ENCODE assay signal across 8 mouse cellular contexts in the genomic region with DNA sequence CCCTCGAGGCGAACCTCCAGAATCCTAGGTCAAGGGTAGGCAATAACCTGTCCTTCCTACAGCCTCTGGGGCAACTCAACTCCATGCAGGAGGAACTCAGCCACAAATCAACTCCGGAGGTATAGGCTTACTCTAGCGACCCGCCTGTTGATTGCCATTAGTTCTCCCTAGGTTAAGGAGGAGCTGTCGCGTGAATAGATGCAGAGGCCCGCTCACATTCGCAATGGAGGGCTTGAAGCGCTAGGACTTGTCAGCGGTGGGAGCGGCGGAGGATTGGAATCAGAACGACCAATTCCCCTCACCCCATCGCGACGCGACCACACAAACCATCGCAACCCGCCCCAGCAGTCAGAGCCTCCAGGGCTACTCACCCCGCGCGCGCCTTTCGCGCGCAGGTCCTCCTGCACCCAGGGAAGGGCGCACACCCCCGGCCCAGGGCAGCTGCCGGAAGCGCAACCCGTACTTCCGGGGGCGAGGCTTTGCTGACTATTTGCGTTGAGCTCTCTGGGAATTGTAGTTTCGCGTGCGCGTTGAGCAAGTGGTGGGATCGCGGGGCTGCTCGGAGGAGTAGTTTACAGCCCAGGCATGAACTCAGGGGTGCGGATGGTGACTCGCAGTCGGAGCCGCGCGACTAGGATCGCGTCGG. TPM values are rescaled to one million over a fixed set of nuclear protein-coding genes. Genes with fewer than 3 reads are reported as not detected.
DNase-seq lines count a peak whose midpoint lies in the region; ATAC-seq lines count a peak whose summit lies in the region.

A gene (minus strand): TSS at position 464 of the 646 bp plus-strand sequence.
A gene (plus strand): TSS at position 514 of the 646 bp plus-strand sequence.

- DNase-seq in R1 (ENCODE audit: low read depth, low spot score) = peak; percentile 97
- DNase-seq in cerebellum, postnatal 14 days = peak; percentile 81 to 84
- peak; percentile 62 to 75 for DNase-seq in frontal cortex, postnatal 14 days (ENCODE audit: low spot score in 2 of 2)
- peak; percentile 83 to 85 for DNase-seq in layer of hippocampus, postnatal 10 days (ENCODE audit: low spot score in 2 of 2)
- peak; percentile 91 for DNase-seq in lung, postnatal 10 days
- peak; percentile 84 for DNase-seq in ovary, postnatal 36 days (ENCODE audit: low spot score)
- peak; percentile 93 for DNase-seq in thymus, postnatal 14 days

- ATAC-seq in hindbrain, embryonic 12.5 days (ENCODE audit: low FRiP score) = peak; percentile 86

- peak within 1 kb of the TSS; percentile 91 for H3K4me2 ChIP-seq in hindbrain, embryonic 12.5 days (replicated peaks)

- H3K27ac ChIP-seq in hindbrain, embryonic 12.5 days = peak within 1 kb of the TSS; percentile 79

- peak within 1 kb of the TSS; percentile 73 for H3K4me3 ChIP-seq in hindbrain, embryonic 12.5 days

- peaks cover 15% of the 10 kb centered on the region for H3K4me1 ChIP-seq in hindbrain, embryonic 12.5 days

- WGBS in hindbrain, embryonic 12.5 days = 1% methylated on average over 51 of the region's 51 CpGs

- no peaks in the 10 kb centered on the region for H3K27me3 ChIP-seq in hindbrain, embryonic 12.5 days

- peak within 1 kb of the TSS; percentile 79 for H3K9ac ChIP-seq in hindbrain, embryonic 12.5 days

- H3K36me3 ChIP-seq in hindbrain, embryonic 12.5 days = peaks cover 32% of the 10 kb centered on the region

- H3K9me3 ChIP-seq in hindbrain, embryonic 12.5 days (replicated peaks) = no peaks in the 10 kb centered on the region

RNA-seq across cellular contexts. Expression of the first gene that starts in this region (rescaled TPM):
- polyA plus RNA-seq in hindbrain, embryonic 12.5 days (2016; fragmentation: Nextera tagmentation; extraction: Ambion mirVana) = 85.5 and 86.2 TPM in 2 replicates
- 100 to 1,000 TPM; 171 to 176 TPM for total RNA-seq in layer of hippocampus, postnatal 10 days (2021)

RNA-seq across cellular contexts. Expression of the second gene that starts in this region (rescaled TPM):
- 14.4 and 15.7 TPM in 2 replicates for polyA plus RNA-seq in hindbrain, embryonic 12.5 days (2016; fragmentation: Nextera tagmentation; extraction: Ambion mirVana)
- total RNA-seq in layer of hippocampus, postnatal 10 days (2021) = 1 to 10 TPM; 4.9 to 7.8 TPM

Comparison
In these comparisons a context has a peak if more than half of its experiments do, and no peak if none do; other contexts are left out.
1. Peak in every context shown above with its lines: DNase-seq, ATAC-seq, H3K4me3 ChIP-seq and H3K27ac ChIP-seq.